Mouse (Mus musculus) E14TG2a.4 (cell line): ENCODE data around the gene Prkrip1.
"Not testable (repeated sequence)": the region's sequence is repeated elsewhere in the genome, so short reads cannot be mapped to it uniquely, and the experiment has no call there.

Experiments used
- H3K27me3 ChIP-seq: 2 replicates; pipeline ENCODE4 v1.6.1; 2014; ENCODE audit warnings: low read length, control low read depth; ENCODE audit not compliant: insufficient read depth
- H3K36me3 ChIP-seq: 2 replicates; pipeline ENCODE4 v1.6.1; 2014; ENCODE audit warnings: low read length, control low read depth; ENCODE audit not compliant: insufficient read depth
- H3K4me1 ChIP-seq: replicated peaks from 2 replicates; pipeline ENCODE4 v1.6.1; 2014; ENCODE audit warnings: low read depth, low read length, control low read depth
- H3K4me3 ChIP-seq: replicated peaks from 2 replicates; pipeline ENCODE4 v1.5.1; 2014; ENCODE audit warnings: mild to moderate bottlenecking, low read length
- H3K9me3 ChIP-seq: 2 replicates; pipeline ENCODE4 v1.6.1; 2014; ENCODE audit warnings: low read length, control low read depth
- CTCF ChIP-seq: conservative IDR thresholded peaks from 2 replicates; pipeline ENCODE4 v1.5.1; 2014; ENCODE audit warnings: low read length
- NANOG ChIP-seq: IDR thresholded peaks from 2 replicates; pipeline ENCODE4 v1.6.1; 2014; ENCODE audit warnings: borderline replicate concordance, low read length, mixed read lengths
- POU5F1 ChIP-seq: IDR thresholded peaks from 2 replicates; pipeline ENCODE4 v1.6.1; 2014; ENCODE audit warnings: low read length, borderline replicate concordance

Prkrip1 gene

GRCm38 (mm10) chr5:136170512-136171362, 28.0 kb downstream of the Prkrip1 start, which contains the start of gene Orai2:
Gene Orai2 (minus strand): TSS chr5:136170713.
- peaks cover 13% of the 10 kb centered on the region for H3K9me3 ChIP-seq
- H3K27me3 ChIP-seq: peaks cover 15% of the 10 kb centered on the region
- TF ChIP-seq CTCF (no peak), NANOG (no peak), POU5F1 (no peak)
- no peaks in the 10 kb centered on the region for H3K36me3 ChIP-seq
- H3K4me3 ChIP-seq: peak within 1 kb of the TSS; percentile 80
- H3K4me1 ChIP-seq: peaks cover 53% of the 10 kb centered on the region

- peaks cover 13% of the 10 kb centered on the region for H3K9me3 ChIP-seq
- H3K4me3 ChIP-seq: peak overlapping the region; percentile 80
- peaks cover 15% of the 10 kb centered on the region for H3K27me3 ChIP-seq
- TF ChIP-seq POU5F1 (no peak), NANOG (no peak), CTCF (no peak)
- peaks cover 53% of the 10 kb centered on the region for H3K4me1 ChIP-seq
- H3K36me3 ChIP-seq: no peaks in the 10 kb centered on the region
Measured at GRCm38 (mm10) chr5:136169626-136170511, 28.9 kb downstream of the Prkrip1 start.

- Histone ChIP-seq H3K4me1 (peaks cover 44% of the 10 kb centered on the region), H3K27me3 (peaks cover 15% of the 10 kb centered on the region), H3K36me3 (no peaks in the 10 kb centered on the region), H3K9me3 (peaks cover 13% of the 10 kb centered on the region), H3K4me3 (no peak overlapping the region)
- TF ChIP-seq CTCF (peak; percentile 57), POU5F1 (no peak)
Measured at GRCm38 (mm10) chr5:136168071-136168470, 30.7 kb downstream of the Prkrip1 start.

- TF ChIP-seq NANOG: no peak
- no peak for TF ChIP-seq CTCF
- no peak for TF ChIP-seq POU5F1
- no peak overlapping the region for H3K4me3 ChIP-seq
- H3K4me1 ChIP-seq: peaks cover 38% of the 10 kb centered on the region
- peaks cover 13% of the 10 kb centered on the region for H3K9me3 ChIP-seq
- peaks cover 15% of the 10 kb centered on the region for H3K27me3 ChIP-seq
- H3K36me3 ChIP-seq: no peaks in the 10 kb centered on the region
Measured at GRCm38 (mm10) chr5:136167296-136167695, 31.5 kb downstream of the Prkrip1 start.

- Histone ChIP-seq H3K27me3 (peaks cover 9% of the 10 kb centered on the region), H3K4me3 (no peak overlapping the region), H3K4me1 (peaks cover 22% of the 10 kb centered on the region), H3K36me3 (no peaks in the 10 kb centered on the region), H3K9me3 (peaks cover 16% of the 10 kb centered on the region)
- TF ChIP-seq NANOG (no peak), CTCF (no peak), POU5F1 (no peak)
Measured at GRCm38 (mm10) chr5:136165246-136165645, 33.5 kb downstream of the Prkrip1 start.

- Histone ChIP-seq H3K4me3 (no peak overlapping the region), H3K27me3 (no peaks in the 10 kb centered on the region), H3K36me3 (no peaks in the 10 kb centered on the region), H3K4me1 (peaks cover 14% of the 10 kb centered on the region), H3K9me3 (peaks cover 20% of the 10 kb centered on the region)
- TF ChIP-seq NANOG: no peak
- no peak for TF ChIP-seq CTCF
- TF ChIP-seq POU5F1: no peak
Measured at GRCm38 (mm10) chr5:136163807-136164474, 34.8 kb downstream of the Prkrip1 start.

GRCm38 (mm10) chr5:136160084-136160483, 38.7 kb downstream of the Prkrip1 start:
- H3K4me1 ChIP-seq, H3K36me3 ChIP-seq: not testable (repeated sequence)

GRCm38 (mm10) chr5:136155399-136155798, 43.4 kb downstream of the Prkrip1 start:
- H3K4me1 ChIP-seq: no peaks in the 10 kb centered on the region
- no peaks in the 10 kb centered on the region for H3K27me3 ChIP-seq
- H3K36me3 ChIP-seq: no peaks in the 10 kb centered on the region
- peaks cover 48% of the 10 kb centered on the region for H3K9me3 ChIP-seq
- H3K4me3 ChIP-seq: no peak overlapping the region
- TF ChIP-seq CTCF: no peak
- no peak for TF ChIP-seq POU5F1

More at GRCm38 (mm10) chr5:136160084-136160483, 38.7 kb downstream of the Prkrip1 start:
- not testable (repeated sequence) for H3K27me3 ChIP-seq, H3K4me3 ChIP-seq
- peaks cover 17% of the 10 kb centered on the region for H3K9me3 ChIP-seq
